Mouse (Mus musculus) E14TG2a.4 (cell line): ENCODE measurements around the gene Scfd2.

Experiments
- CTCF ChIP-seq: conservative IDR thresholded peaks from 2 replicates; pipeline ENCODE4 v1.5.1; 2014; ENCODE audit warnings: low read length
- NANOG ChIP-seq: IDR thresholded peaks from 2 replicates; pipeline ENCODE4 v1.6.1; 2014; ENCODE audit warnings: borderline replicate concordance, low read length, mixed read lengths
- POU5F1 ChIP-seq: IDR thresholded peaks from 2 replicates; pipeline ENCODE4 v1.6.1; 2014; ENCODE audit warnings: low read length, borderline replicate concordance

GRCm38 (mm10) chr5:74388849-74389248 is 142.7 kb downstream of the Scfd2 start:
- TF ChIP-seq CTCF, result no peak
- no peak for TF ChIP-seq POU5F1
- TF ChIP-seq NANOG, result no peak
